Mouse (Mus musculus) kidney, postnatal 36 days (tissue): Measurements from ENCODE around the gene Osbpl5.
A peak's percentile ranks its signal among the peaks of the same experiment; 100 is the strongest.
"Not testable (repeated sequence)": the region's sequence is repeated elsewhere in the genome, so short reads cannot be mapped to it uniquely, and the experiment has no call there.

Experiments used
- DNase-seq, 2 experiments: peaks; one replicate each; pipeline ENCODE4 v3.0.0; 2021 to 2022; ENCODE audit warnings: mixed read lengths in 2 of 2

Gene Osbpl5

GRCm38 (mm10) chr7:143696140-143696539 is 60.6 kb downstream of the Osbpl5 start:
- peak; percentile 37 to 70 for DNase-seq

- DNase-seq: no peak
Observed at GRCm38 (mm10) chr7:143694550-143694949, 62.2 kb downstream of the Osbpl5 start.

GRCm38 (mm10) chr7:143692746-143693510 is 63.9 kb downstream of the Osbpl5 start:
- no peak for DNase-seq

GRCm38 (mm10) chr7:143691909-143692308 is 64.9 kb downstream of the Osbpl5 start:
- no peak for DNase-seq

GRCm38 (mm10) chr7:143691181-143691580 is 65.6 kb downstream of the Osbpl5 start:
- DNase-seq: no peak

- no peak for DNase-seq
Observed at GRCm38 (mm10) chr7:143689946-143690345, 66.8 kb downstream of the Osbpl5 start.

- DNase-seq: no peak
Observed at GRCm38 (mm10) chr7:143689481-143689880, 67.3 kb downstream of the Osbpl5 start.

- not testable (repeated sequence) for DNase-seq
Observed at GRCm38 (mm10) chr7:143686676-143687075, 70.1 kb downstream of the Osbpl5 start.

GRCm38 (mm10) chr7:143686191-143686590 is 70.6 kb downstream of the Osbpl5 start:
- DNase-seq: not testable (repeated sequence)

- peak; percentile 83 to 86 for DNase-seq
Observed at GRCm38 (mm10) chr7:143685359-143686067, 71.3 kb downstream of the Osbpl5 start, which contains the start of gene Tnfrsf23. Gene Tnfrsf23, minus strand, starts transcription at chr7:143685872.

GRCm38 (mm10) chr7:143684569-143684968 is 72.2 kb downstream of the Osbpl5 start:
- DNase-seq: peak; percentile 30 to 42

GRCm38 (mm10) chr7:143681566-143681965 is 75.2 kb downstream of the Osbpl5 start:
- no peak for DNase-seq

GRCm38 (mm10) chr7:143680836-143681235 is 75.9 kb downstream of the Osbpl5 start:
- not testable (repeated sequence) for DNase-seq

GRCm38 (mm10) chr7:143679650-143680049 is 77.1 kb downstream of the Osbpl5 start:
- not testable (repeated sequence) for DNase-seq

- no peak for DNase-seq
Observed at GRCm38 (mm10) chr7:143666427-143667311, 90.1 kb downstream of the Osbpl5 start.

- DNase-seq: no peak
Observed at GRCm38 (mm10) chr7:143663470-143663869, 93.3 kb downstream of the Osbpl5 start.

GRCm38 (mm10) chr7:143660797-143661196 is 96.0 kb downstream of the Osbpl5 start:
- no peak for DNase-seq

GRCm38 (mm10) chr7:143649769-143650346 is 106.9 kb downstream of the Osbpl5 start:
- not testable (repeated sequence) for DNase-seq

GRCm38 (mm10) chr7:143649034-143649768 is 107.6 kb downstream of the Osbpl5 start, which contains the start of gene Tnfrsf22:
Gene Tnfrsf22, minus strand, starts transcription at chr7:143649661.
- peak; percentile 91 to 92 for DNase-seq

- DNase-seq: not testable (repeated sequence)
Observed at GRCm38 (mm10) chr7:143643949-143644348, 112.8 kb downstream of the Osbpl5 start.
